Mouse (Mus musculus): ENCODE results near the gene Me3. TPM values are rescaled to one million over a fixed set of nuclear protein-coding genes. Genes with fewer than 3 reads are reported as not detected.
"Not testable (repeated sequence)": the region's sequence is repeated elsewhere in the genome, so short reads cannot be mapped to it uniquely, and the experiment has no call there.

The Me3 gene
- polyA plus RNA-seq, 1 experiment from 2014 or later, result 4.1 TPM

DNA sequence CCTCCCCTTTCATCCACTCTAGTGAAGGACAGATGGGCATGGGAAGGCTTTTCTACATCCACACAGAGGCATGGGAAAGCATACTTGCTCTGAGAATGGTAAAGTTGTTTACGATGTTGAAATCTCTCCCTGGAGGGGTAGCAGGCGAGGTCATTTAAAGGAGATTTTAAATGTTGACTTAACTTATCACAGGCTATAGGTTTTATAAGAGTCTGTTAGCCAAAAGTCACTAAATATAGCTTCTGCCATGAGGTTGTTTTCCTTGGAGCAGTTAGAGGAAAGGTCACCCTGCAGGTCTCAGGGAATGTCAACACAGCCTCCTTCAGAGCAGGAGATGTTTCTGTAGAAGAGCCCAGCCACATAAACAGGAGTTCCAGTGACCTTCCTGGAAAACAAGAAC lies 85.3 kb downstream of the Me3 start:
- no peak overlapping the region for H3K27ac ChIP-seq
- 77% methylated on average over 2 of the region's 2 CpGs for WGBS

DNA sequence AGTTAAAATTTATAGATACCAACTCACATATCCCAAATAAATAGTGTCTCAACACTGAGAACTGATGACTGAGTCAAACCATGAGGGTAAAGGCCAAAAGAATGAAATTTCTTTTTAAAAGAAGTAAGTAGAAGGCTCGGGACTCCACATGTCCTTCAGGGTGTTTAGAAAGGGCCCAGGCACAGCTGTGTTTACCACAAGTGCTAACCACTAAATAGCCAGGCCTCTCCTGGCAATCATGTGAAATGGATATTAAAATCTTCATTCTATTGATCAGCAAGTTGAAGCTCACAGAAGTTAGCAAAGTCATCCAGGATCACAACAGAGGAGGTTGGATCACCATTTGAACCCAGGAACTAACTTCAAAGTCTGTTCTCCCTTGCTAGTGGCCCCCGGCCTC lies 86.1 kb downstream of the Me3 start:
- Histone ChIP-seq H3K9me3 (no peaks in the 10 kb centered on the region), H3K27ac (no peak overlapping the region), H3K36me3 (no peaks in the 10 kb centered on the region), H3K4me1 (replicated peaks) (no peaks in the 10 kb centered on the region), H3K9ac (no peak overlapping the region), H3K4me3 (no peak overlapping the region), H3K4me2 (no peak overlapping the region), H3K27me3 (no peaks in the 10 kb centered on the region)
- 76% methylated on average over 2 of the region's 2 CpGs for whole genome bisulfite sequencing
- no peak for ATAC-seq (ENCODE audit: low FRiP score)

More for the DNA sequence above, 85.3 kb downstream of the Me3 start:
- Histone ChIP-seq H3K4me3 (no peak overlapping the region), H3K4me1 (replicated peaks) (no peaks in the 10 kb centered on the region), H3K4me2 (no peak overlapping the region), H3K36me3 (no peaks in the 10 kb centered on the region), H3K9me3 (no peaks in the 10 kb centered on the region), H3K27me3 (no peaks in the 10 kb centered on the region), H3K9ac (no peak overlapping the region)
- no peak for ATAC-seq (ENCODE audit: low FRiP score)

- 89% methylated on average over 2 of the region's 2 CpGs for WGBS
- ATAC-seq (ENCODE audit: low FRiP score), result no peak
These were observed 88.1 kb downstream of the Me3 start for GRCm38 (mm10) chr7:89720256-89720655.

DNA sequence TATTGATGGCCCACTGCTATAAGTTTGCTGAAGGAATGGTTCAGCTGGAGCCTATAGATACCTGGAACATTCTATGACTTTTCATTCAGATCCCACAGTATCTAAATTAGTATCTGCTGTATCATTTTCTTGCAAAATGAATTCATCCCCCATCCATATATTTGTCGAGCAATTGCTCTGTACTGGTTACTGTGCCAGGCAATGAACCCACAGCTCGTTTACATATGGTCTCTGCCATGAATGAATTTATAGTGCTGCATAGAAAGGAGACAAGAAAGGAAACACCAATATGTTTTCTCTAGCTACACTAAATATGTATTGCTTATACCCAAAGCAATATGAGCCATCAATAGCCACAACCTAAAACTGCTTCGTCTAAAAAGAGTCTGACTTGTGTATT lies 94.5 kb downstream of the Me3 start:
- H3K9me3 ChIP-seq, result no peaks in the 10 kb centered on the region
- H3K4me1 ChIP-seq (replicated peaks), result no peaks in the 10 kb centered on the region
- WGBS, result 88% methylated on average over 3 of the region's 3 CpGs
- ATAC-seq (ENCODE audit: low FRiP score), result no peak
- no peak overlapping the region for H3K4me2 ChIP-seq
- no peak overlapping the region for H3K9ac ChIP-seq
- H3K4me3 ChIP-seq, result no peak overlapping the region
- no peaks in the 10 kb centered on the region for H3K27me3 ChIP-seq
- H3K36me3 ChIP-seq, result no peaks in the 10 kb centered on the region
- no peak overlapping the region for H3K27ac ChIP-seq

More at GRCm38 (mm10) chr7:89720256-89720655, 88.1 kb downstream of the Me3 start:
- Histone ChIP-seq H3K4me1 (replicated peaks) (no peaks in the 10 kb centered on the region), H3K27me3 (no peaks in the 10 kb centered on the region), H3K9ac (no peak overlapping the region), H3K27ac (no peak overlapping the region), H3K36me3 (no peaks in the 10 kb centered on the region), H3K4me3 (no peak overlapping the region), H3K9me3 (no peaks in the 10 kb centered on the region), H3K4me2 (no peak overlapping the region)

- no peak overlapping the region for H3K9ac ChIP-seq
- H3K4me1 ChIP-seq (replicated peaks), result no peaks in the 10 kb centered on the region
- H3K27me3 ChIP-seq, result no peaks in the 10 kb centered on the region
- no peak overlapping the region for H3K27ac ChIP-seq
- ATAC-seq (ENCODE audit: low FRiP score), result no peak
- WGBS, result 90% methylated on average over 1 of the region's 1 CpGs
- H3K36me3 ChIP-seq, result no peaks in the 10 kb centered on the region
- H3K4me2 ChIP-seq, result no peak overlapping the region
- no peaks in the 10 kb centered on the region for H3K9me3 ChIP-seq
- H3K4me3 ChIP-seq, result no peak overlapping the region
These were observed 95.4 kb downstream of the Me3 start for GRCm38 (mm10) chr7:89727615-89728014.

GRCm38 (mm10) chr7:89728393-89728792 lies 96.2 kb downstream of the Me3 start:
- Histone ChIP-seq H3K9ac (no peak overlapping the region), H3K36me3 (no peaks in the 10 kb centered on the region), H3K4me2 (no peak overlapping the region), H3K4me3 (no peak overlapping the region), H3K27ac (no peak overlapping the region), H3K9me3 (no peaks in the 10 kb centered on the region), H3K4me1 (replicated peaks) (no peaks in the 10 kb centered on the region), H3K27me3 (no peaks in the 10 kb centered on the region)
- 82% methylated on average over 3 of the region's 3 CpGs for WGBS
- no peak for ATAC-seq (ENCODE audit: low FRiP score)

DNA sequence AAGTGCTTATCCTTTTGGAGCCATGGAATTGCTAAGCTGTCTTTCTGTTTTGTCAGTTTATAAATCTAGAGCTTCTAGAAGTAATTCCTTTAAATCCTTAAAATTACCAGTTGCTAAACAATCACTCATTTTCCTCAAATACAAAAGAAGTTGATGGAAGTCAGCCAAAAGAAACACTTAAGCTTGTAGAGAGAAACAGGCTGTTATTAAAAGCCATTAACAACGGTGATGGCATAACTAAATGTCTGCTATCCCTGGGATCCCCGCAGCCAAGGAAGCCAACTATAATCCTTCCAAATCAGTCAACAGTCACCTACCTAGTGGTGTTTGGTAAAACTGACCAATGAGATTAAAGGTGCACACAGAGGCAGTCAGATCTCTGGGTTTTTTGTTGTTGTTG lies 98.3 kb downstream of the Me3 start:
- WGBS, result 83% methylated on average over 2 of the region's 2 CpGs
- no peaks in the 10 kb centered on the region for H3K36me3 ChIP-seq
- H3K27ac ChIP-seq, result no peak overlapping the region
- H3K9me3 ChIP-seq, result no peaks in the 10 kb centered on the region
- H3K27me3 ChIP-seq, result no peaks in the 10 kb centered on the region
- ATAC-seq (ENCODE audit: low FRiP score), result no peak
- no peak overlapping the region for H3K4me3 ChIP-seq
- no peak overlapping the region for H3K9ac ChIP-seq
- no peaks in the 10 kb centered on the region for H3K4me1 ChIP-seq (replicated peaks)
- no peak overlapping the region for H3K4me2 ChIP-seq

GRCm38 (mm10) chr7:89731115-89731514 lies 98.9 kb downstream of the Me3 start:
- H3K9me3 ChIP-seq; H3K9ac ChIP-seq; H3K27ac ChIP-seq; H3K4me2 ChIP-seq; H3K4me3 ChIP-seq; ATAC-seq (ENCODE audit: low FRiP score); H3K4me1 ChIP-seq (replicated peaks); H3K27me3 ChIP-seq; H3K36me3 ChIP-seq: not testable (repeated sequence)
- WGBS, result 100% methylated on average over 2 of the region's 2 CpGs

- Histone ChIP-seq H3K4me1 (replicated peaks) (0 out of 2 replicates have a peak, but pooled peaks cover 8% of the 10 kb centered on the region), H3K9ac (no peak overlapping the region), H3K9me3 (no peaks in the 10 kb centered on the region), H3K4me2 (no peak overlapping the region), H3K27me3 (no peaks in the 10 kb centered on the region), H3K27ac (no peak overlapping the region), H3K36me3 (no peaks in the 10 kb centered on the region), H3K4me3 (no peak overlapping the region)
- 58% methylated on average over 7 of the region's 7 CpGs for WGBS
- ATAC-seq (ENCODE audit: low FRiP score), result 0 out of 2 replicates have a peak, but pooled peaks have one; percentile 46
These were observed 116.2 kb downstream of the Me3 start for GRCm38 (mm10) chr7:89748415-89748814.

GRCm38 (mm10) chr7:89749183-89749582 lies 117.0 kb downstream of the Me3 start:
- Histone ChIP-seq H3K27me3 (no peaks in the 10 kb centered on the region), H3K4me2 (no peak overlapping the region), H3K27ac (no peak overlapping the region), H3K4me1 (replicated peaks) (0 out of 2 replicates have a peak, but pooled peaks cover 8% of the 10 kb centered on the region), H3K9ac (no peak overlapping the region), H3K9me3 (no peaks in the 10 kb centered on the region), H3K4me3 (no peak overlapping the region), H3K36me3 (no peaks in the 10 kb centered on the region)
- ATAC-seq (ENCODE audit: low FRiP score), result no peak
- WGBS, result 39% methylated on average over 2 of the region's 2 CpGs

DNA sequence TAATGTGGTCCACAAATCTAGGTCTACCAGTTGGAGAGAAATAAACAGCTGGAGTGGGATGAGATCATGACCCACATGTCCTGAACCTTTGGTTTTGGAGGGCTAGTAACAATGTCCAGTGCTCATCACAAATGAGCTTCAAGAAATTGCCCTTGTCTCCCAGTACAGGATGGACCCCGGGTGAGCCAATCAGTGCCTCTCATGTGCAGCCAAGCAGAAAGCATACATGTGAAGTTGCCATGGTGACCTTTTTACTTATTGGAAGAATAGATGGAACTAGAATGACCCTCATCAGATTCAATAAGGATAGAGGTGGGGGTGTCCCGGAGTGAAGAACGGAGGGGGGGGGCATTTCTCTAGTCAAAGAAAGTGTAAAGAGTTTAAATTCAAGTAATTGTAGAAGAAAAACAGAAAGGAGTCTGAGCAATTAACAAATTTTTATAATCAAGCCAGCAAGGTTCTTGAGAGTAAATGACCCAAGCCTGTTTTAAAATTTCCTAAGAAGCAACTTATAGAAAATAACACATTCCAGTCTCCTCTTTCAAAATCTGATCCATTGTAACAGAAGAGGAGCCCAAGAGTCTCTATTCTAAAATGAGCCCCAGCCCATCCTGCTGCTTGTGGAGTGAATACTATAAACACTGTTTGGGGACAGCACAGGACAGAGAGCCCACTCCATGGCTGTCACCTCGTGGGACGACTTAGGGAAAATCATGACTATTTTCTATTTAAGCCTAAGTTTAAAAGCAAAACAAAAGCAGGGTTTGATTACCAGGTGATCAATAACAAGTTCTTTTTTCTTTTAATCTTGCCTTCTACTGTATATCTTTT lies 134.7 kb downstream of the Me3 start:
- 13% methylated on average over 5 of the region's 5 CpGs for WGBS
- H3K27ac ChIP-seq, result no peak overlapping the region

DNA sequence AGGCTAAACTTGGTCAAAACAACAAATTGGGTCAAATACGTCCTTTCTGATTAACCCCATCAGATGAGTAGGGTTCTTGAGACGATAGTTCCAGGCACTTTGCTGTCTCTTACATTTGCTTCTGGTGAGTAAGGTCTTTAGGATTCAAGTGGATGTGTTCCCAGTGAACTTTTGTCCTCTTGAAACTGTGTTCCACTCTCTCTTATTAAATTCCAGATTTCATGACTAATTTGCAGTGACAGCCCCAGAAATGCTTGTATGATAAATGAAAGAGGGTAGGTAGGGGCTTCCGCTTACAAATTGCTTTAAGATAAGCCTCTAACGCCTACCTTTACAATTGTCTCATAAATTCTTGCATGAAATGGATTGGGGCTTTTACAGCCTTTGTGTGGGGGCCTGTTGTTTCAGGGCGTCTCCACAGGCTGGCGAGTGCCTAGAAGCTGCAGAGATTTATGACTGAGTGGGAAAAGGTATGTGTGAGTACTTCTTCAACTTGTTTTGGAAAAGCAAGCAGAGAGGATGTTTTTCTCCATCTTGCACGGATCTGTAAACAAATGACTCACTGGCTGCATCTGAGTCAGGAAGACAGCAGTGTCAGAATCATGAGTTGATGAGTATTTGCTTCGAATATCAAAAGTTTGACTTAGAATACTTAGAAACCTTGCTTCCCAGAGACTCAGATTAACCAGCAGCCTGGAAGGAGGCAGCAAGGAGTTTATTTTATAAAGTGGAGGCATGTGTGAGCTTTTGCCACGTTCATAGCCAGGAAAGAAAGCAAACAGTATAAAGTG lies 137.1 kb downstream of the Me3 start:
- Histone ChIP-seq H3K27ac (no peak overlapping the region), H3K4me1 (replicated peaks) (peaks cover 22% of the 10 kb centered on the region), H3K4me3 (no peak overlapping the region), H3K9me3 (no peaks in the 10 kb centered on the region), H3K36me3 (no peaks in the 10 kb centered on the region), H3K27me3 (peaks cover 4% of the 10 kb centered on the region), H3K4me2 (no peak overlapping the region), H3K9ac (no peak overlapping the region)
- WGBS, result 42% methylated on average over 9 of the region's 9 CpGs
- no peak for ATAC-seq (ENCODE audit: low FRiP score)

More for the DNA sequence above, 134.7 kb downstream of the Me3 start:
- no peak overlapping the region for H3K4me2 ChIP-seq
- no peaks in the 10 kb centered on the region for H3K9me3 ChIP-seq
- H3K4me1 ChIP-seq (replicated peaks), result peaks cover 15% of the 10 kb centered on the region
- no peaks in the 10 kb centered on the region for H3K36me3 ChIP-seq
- no peak overlapping the region for H3K4me3 ChIP-seq
- H3K27me3 ChIP-seq, result peaks cover 4% of the 10 kb centered on the region
- peak; percentile 85 for ATAC-seq (ENCODE audit: low FRiP score)
- no peak overlapping the region for H3K9ac ChIP-seq
